Comparison of ENCODE assay signal across 27 mouse cellular contexts in genomic region chr3:32979981-32980380, GRCm38 (mm10).
DNase-seq lines count a peak whose midpoint lies in the region; ATAC-seq and TF ChIP-seq lines count a peak whose summit lies in the region.
"Had no signal": no experiment of that assay in that cellular context is flagged by ENCODE, and none has a peak within 500 bp of the region (broad histone marks: within the 10 kb centered on the region; RNA-seq: fewer than 3 reads in every experiment).

No protein-coding gene starts in this region.

- H3K9ac ChIP-seq in hindbrain, embryonic 13.5 days, result no peak overlapping the region
- H3K9ac ChIP-seq: embryonic facial prominence, embryonic 12.5 days; embryonic facial prominence, embryonic 15.5 days; forebrain, postnatal 0 days; heart, embryonic 13.5 days; hindbrain, embryonic 12.5 days; intestine, embryonic 15.5 days had no signal

- H3K9me3 ChIP-seq in hindbrain, embryonic 10.5 days, result no peaks in the 10 kb centered on the region
- H3K9me3 ChIP-seq in hindbrain, embryonic 13.5 days, result no peaks in the 10 kb centered on the region
- H3K9me3 ChIP-seq in embryonic facial prominence, embryonic 10.5 days, result no peaks in the 10 kb centered on the region
- no peaks in the 10 kb centered on the region for H3K9me3 ChIP-seq in limb, embryonic 10.5 days (replicated peaks)
- no peaks in the 10 kb centered on the region for H3K9me3 ChIP-seq in heart, embryonic 10.5 days
- H3K9me3 ChIP-seq: embryonic facial prominence, embryonic 12.5 days; embryonic facial prominence, embryonic 15.5 days; heart, embryonic 13.5 days; hindbrain, embryonic 12.5 days; intestine, embryonic 15.5 days had no signal

- no peak for ATAC-seq in hindbrain, embryonic 13.5 days (ENCODE audit: low FRiP score)
- ATAC-seq: activated CD4-positive, CD25-positive, alpha-beta regulatory T cell, adult 4 months; forebrain, embryonic 14.5 days; forebrain, postnatal 0 days; hindbrain, embryonic 16.5 days; intestine, embryonic 15.5 days had no signal

- 34% methylated on average over 4 of the region's 4 CpGs for WGBS in hindbrain, embryonic 10.5 days
- WGBS in hindbrain, embryonic 13.5 days, result 57% methylated on average over 4 of the region's 4 CpGs
- 30% methylated on average over 4 of the region's 4 CpGs for WGBS in embryonic facial prominence, embryonic 10.5 days
- 10% methylated on average over 4 of the region's 4 CpGs for WGBS in limb, embryonic 10.5 days
- WGBS in kidney, adult 2 months, result 57% methylated on average over 4 of the region's 4 CpGs
- WGBS in heart, embryonic 10.5 days, result 74% methylated on average over 4 of the region's 4 CpGs

- no peak overlapping the region for H3K4me2 ChIP-seq in hindbrain, embryonic 13.5 days
- H3K4me2 ChIP-seq: embryonic facial prominence, embryonic 12.5 days; embryonic facial prominence, embryonic 15.5 days; heart, embryonic 13.5 days; hindbrain, embryonic 12.5 days; intestine, embryonic 15.5 days had no signal

- no peak overlapping the region for H3K27ac ChIP-seq in hindbrain, embryonic 10.5 days
- no peak overlapping the region for H3K27ac ChIP-seq in hindbrain, embryonic 13.5 days
- H3K27ac ChIP-seq in embryonic facial prominence, embryonic 10.5 days (replicated peaks), result no peak overlapping the region
- H3K27ac ChIP-seq in limb, embryonic 10.5 days, result no peak overlapping the region
- no peak overlapping the region for H3K27ac ChIP-seq in kidney, adult 2 months (ENCODE audit: insufficient read depth, low read depth, low read length)
- no peak overlapping the region for H3K27ac ChIP-seq in heart, embryonic 10.5 days
- H3K27ac ChIP-seq: embryonic facial prominence, embryonic 12.5 days; embryonic facial prominence, embryonic 15.5 days; heart, embryonic 13.5 days; hindbrain, embryonic 12.5 days; intestine, embryonic 15.5 days had no signal

- no peak overlapping the region for H3K4me3 ChIP-seq in hindbrain, embryonic 10.5 days
- no peak overlapping the region for H3K4me3 ChIP-seq in hindbrain, embryonic 13.5 days
- no peak overlapping the region for H3K4me3 ChIP-seq in embryonic facial prominence, embryonic 10.5 days
- H3K4me3 ChIP-seq in limb, embryonic 10.5 days, result no peak overlapping the region
- no peak overlapping the region for H3K4me3 ChIP-seq in kidney, adult 2 months (ENCODE audit: insufficient read depth, low read depth, low read length)
- H3K4me3 ChIP-seq in heart, embryonic 10.5 days, result no peak overlapping the region
- H3K4me3 ChIP-seq: embryonic facial prominence, embryonic 12.5 days; embryonic facial prominence, embryonic 15.5 days; heart, embryonic 13.5 days; hindbrain, embryonic 12.5 days; intestine, embryonic 15.5 days had no signal

- no peak for TF ChIP-seq CTCF in kidney, adult 2 months (conservative IDR thresholded peaks at IDR 0.05; ENCODE audit: insufficient read depth, insufficient read length, low read depth, low read length)

- H3K36me3 ChIP-seq in hindbrain, embryonic 10.5 days, result no peaks in the 10 kb centered on the region
- H3K36me3 ChIP-seq in hindbrain, embryonic 13.5 days, result 0 out of 2 replicates have a peak, but pooled peaks cover 5% of the 10 kb centered on the region
- H3K36me3 ChIP-seq in embryonic facial prominence, embryonic 10.5 days (replicated peaks), result no peaks in the 10 kb centered on the region
- no peaks in the 10 kb centered on the region for H3K36me3 ChIP-seq in limb, embryonic 10.5 days
- no peaks in the 10 kb centered on the region for H3K36me3 ChIP-seq in kidney, adult 2 months (ENCODE audit: control insufficient read depth, insufficient read depth, low read length)
- H3K36me3 ChIP-seq in heart, embryonic 10.5 days, result no peaks in the 10 kb centered on the region
- H3K36me3 ChIP-seq: embryonic facial prominence, embryonic 12.5 days; embryonic facial prominence, embryonic 15.5 days; heart, embryonic 13.5 days; hindbrain, embryonic 12.5 days; intestine, embryonic 15.5 days had no signal

- TF ChIP-seq POLR2A in kidney, adult 2 months (IDR thresholded peaks at IDR 0.05; ENCODE audit: low read depth, low read length), result no peak

- no peaks in the 10 kb centered on the region for H3K27me3 ChIP-seq in hindbrain, embryonic 10.5 days (ENCODE audit: insufficient read depth, poor library complexity, severe bottlenecking)
- H3K27me3 ChIP-seq in hindbrain, embryonic 13.5 days, result no peaks in the 10 kb centered on the region
- no peaks in the 10 kb centered on the region for H3K27me3 ChIP-seq in embryonic facial prominence, embryonic 10.5 days (replicated peaks; ENCODE audit: low read depth, poor library complexity, severe bottlenecking)
- H3K27me3 ChIP-seq in limb, embryonic 10.5 days (ENCODE audit: low read depth, poor library complexity, severe bottlenecking), result 0 out of 2 replicates have a peak, but pooled peaks cover 8% of the 10 kb centered on the region
- H3K27me3 ChIP-seq in kidney, adult 2 months (replicated peaks; ENCODE audit: control insufficient read depth, insufficient read depth, low read length), result no peaks in the 10 kb centered on the region
- no peaks in the 10 kb centered on the region for H3K27me3 ChIP-seq in heart, embryonic 10.5 days (ENCODE audit: insufficient read depth, poor library complexity, severe bottlenecking)
- H3K27me3 ChIP-seq: embryonic facial prominence, embryonic 12.5 days; embryonic facial prominence, embryonic 15.5 days; heart, embryonic 13.5 days; hindbrain, embryonic 12.5 days; intestine, embryonic 15.5 days had no signal

- peaks cover 10% of the 10 kb centered on the region; the same call in 1 of the 2 replicates for H3K4me1 ChIP-seq in hindbrain, embryonic 10.5 days (replicated peaks)
- no peaks in the 10 kb centered on the region for H3K4me1 ChIP-seq in hindbrain, embryonic 13.5 days (replicated peaks)
- peaks cover 12% of the 10 kb centered on the region for H3K4me1 ChIP-seq in embryonic facial prominence, embryonic 10.5 days
- peaks cover 28% of the 10 kb centered on the region for H3K4me1 ChIP-seq in limb, embryonic 10.5 days
- H3K4me1 ChIP-seq in kidney, adult 2 months (ENCODE audit: control insufficient read depth, insufficient read depth, low read length), result no peaks in the 10 kb centered on the region
- H3K4me1 ChIP-seq in heart, embryonic 10.5 days, result no peaks in the 10 kb centered on the region
- H3K4me1 ChIP-seq: embryonic facial prominence, embryonic 12.5 days; embryonic facial prominence, embryonic 15.5 days; heart, embryonic 13.5 days; hindbrain, embryonic 12.5 days; intestine, embryonic 15.5 days had no signal

- peak; percentile 34 for DNase-seq in hindbrain, embryonic 10.5 days (ENCODE audit: low spot score)
- peak; percentile 54 for DNase-seq in embryo, embryonic 11 days
- peak; percentile 50 for DNase-seq in embryonic facial prominence, embryonic 10.5 days (ENCODE audit: low spot score)
- peak; percentile 38 for DNase-seq in limb, embryonic 10.5 days (ENCODE audit: low spot score)
- DNase-seq in kidney, adult 2 months, result no peak
- DNase-seq in heart, embryonic 10.5 days (ENCODE audit: low spot score), result no peak
- DNase-seq in gastrocnemius, adult 8-10 months (ENCODE audit: low spot score in 2 of 2), result no peak
- DNase-seq: adrenal gland, postnatal 10 days; adrenal gland, postnatal 36 days; cerebellum, adult 18-20 months; cerebellum, adult 9-10 months; cerebellum, postnatal 14 days; forebrain, postnatal 0 days; gastrocnemius, postnatal 14 days; heart, adult 11 months; heart, postnatal 14 days; heart, postnatal 4 days; kidney, adult 11 months had no signal

Comparison
In these comparisons a context has a peak if more than half of its experiments do, and no peak if none do; other contexts are left out.
1. DNase-seq: peak in hindbrain, embryonic 10.5 days (single experiment), embryo, embryonic 11 days (single experiment), embryonic facial prominence, embryonic 10.5 days (single experiment) and limb, embryonic 10.5 days (single experiment); none in kidney, adult 2 months (single experiment), heart, embryonic 10.5 days (single experiment) and gastrocnemius, adult 8-10 months (0 of 2).